Mouse (Mus musculus) MEL (cell line): Measurements from ENCODE around the gene Klk1b27. TPM values are rescaled to one million over a fixed set of nuclear protein-coding genes. Genes with fewer than 3 reads are reported as not detected.
"Not testable (repeated sequence)": the region's sequence is repeated elsewhere in the genome, so short reads cannot be mapped to it uniquely, and the experiment has no call there.

Experiments
- DNase-seq: peaks from one replicate; pipeline ENCODE4 v3.0.0; 2011; ENCODE audit warnings: low read depth, low spot score
- H3K27ac ChIP-seq: 2 replicates; pipeline ENCODE4 v1.5.1; 2012; ENCODE audit warnings: low read depth, mild to moderate bottlenecking, control low read depth, low read length, moderate library complexity; ENCODE audit not compliant: control insufficient read depth
- H3K27me3 ChIP-seq, 2 experiments: fragments of 150-350 bp in 1 of 2; sonication (generic) in 1 of 2; 2 replicates each; pipeline ENCODE4 v1.6.1; 2012; ENCODE audit warnings: low read length in 2 of 2, mild to moderate bottlenecking in 2 of 2, improper control_type of control experiment in 1 of 2, moderate library complexity in 1 of 2; ENCODE audit not compliant: insufficient read depth in 2 of 2, control insufficient read depth in 1 of 2
- H3K36me3 ChIP-seq, 2 experiments: 2 replicates each; pipeline ENCODE4 v1.6.1; 2012 to 2014; ENCODE audit warnings: low read length in 2 of 2, improper control_type of control experiment in 1 of 2, inconsistent platforms in 1 of 2, mild to moderate bottlenecking in 1 of 2; ENCODE audit not compliant: insufficient read depth in 2 of 2, control insufficient read depth in 1 of 2
- H3K4me1 ChIP-seq, 2 experiments: fragments of 150-350 bp in 1 of 2; sonication (generic) in 1 of 2; 2 replicates each; pipeline ENCODE4 v1.6.1; 2012; ENCODE audit warnings: low read length in 2 of 2, improper control_type of control experiment in 1 of 2, mild to moderate bottlenecking in 1 of 2; ENCODE audit not compliant: insufficient read depth in 2 of 2, control insufficient read depth in 1 of 2
- H3K4me3 ChIP-seq, 2 experiments: fragments of 150-350 bp in 1 of 2; sonication (generic) in 1 of 2; 2 replicates each; pipeline ENCODE4 v1.5.1; 2012; ENCODE audit warnings: low read depth in 2 of 2, low read length in 2 of 2, mild to moderate bottlenecking in 2 of 2, moderate library complexity in 2 of 2, control low read depth in 1 of 2, improper control_type of control experiment in 1 of 2; ENCODE audit not compliant: control insufficient read depth in 1 of 2, insufficient read depth in 1 of 2
- H3K79me2 ChIP-seq: 2 replicates; pipeline ENCODE4 v1.6.1; 2012; ENCODE audit warnings: mild to moderate bottlenecking, low read length, moderate library complexity; ENCODE audit not compliant: control insufficient read depth, poor library complexity, insufficient read depth
- H3K9ac ChIP-seq: 2 replicates; pipeline ENCODE4 v1.6.1; 2012; ENCODE audit warnings: low read depth, mild to moderate bottlenecking, control low read depth, low read length, moderate library complexity; ENCODE audit not compliant: control insufficient read depth, poor library complexity, severe bottlenecking
- H3K9me3 ChIP-seq: fragments of 150-350 bp; sonication (generic); replicated peaks from 2 replicates; pipeline ENCODE4 v1.6.1; 2012; ENCODE audit warnings: mild to moderate bottlenecking, low read length, improper control_type of control experiment, moderate library complexity; ENCODE audit not compliant: insufficient read depth
- BHLHE40 ChIP-seq: IDR thresholded peaks from 2 replicates; pipeline ENCODE4 v1.6.1; 2012; ENCODE audit warnings: low read depth, mild to moderate bottlenecking, inconsistent platforms, low read length, improper control_type of control experiment, borderline replicate concordance
- E2F4 ChIP-seq: IDR thresholded peaks from 2 replicates; pipeline ENCODE4 v1.6.1; 2011; ENCODE audit warnings: low read depth, low read length, improper control_type of control experiment, borderline replicate concordance
- ELF1 ChIP-seq: IDR thresholded peaks from 2 replicates; pipeline ENCODE4 v1.6.1; 2014; ENCODE audit warnings: low read depth, mild to moderate bottlenecking, inconsistent platforms, low read length, improper control_type of control experiment, moderate library complexity
- EP300 ChIP-seq, 2 experiments: IDR thresholded peaks; 2 replicates each; pipeline ENCODE4 v1.6.1; 2011; ENCODE audit warnings: improper control_type of control experiment in 2 of 2, low read length in 2 of 2, low read depth in 1 of 2, mild to moderate bottlenecking in 1 of 2
- ETS1 ChIP-seq: IDR thresholded peaks from 2 replicates; pipeline ENCODE4 v1.6.1; 2012; ENCODE audit warnings: low read depth, mild to moderate bottlenecking, inconsistent platforms, low read length, improper control_type of control experiment, moderate library complexity
- GATA1 ChIP-seq: IDR thresholded peaks from 2 replicates; pipeline ENCODE4 v1.6.1; 2011; ENCODE audit warnings: low read depth, low read length, improper control_type of control experiment
- JUND ChIP-seq: IDR thresholded peaks from 2 replicates; pipeline ENCODE4 v1.6.1; 2011; ENCODE audit warnings: low read depth, mild to moderate bottlenecking, improper control_type of control experiment, low read length
- MAFK ChIP-seq: IDR thresholded peaks from 2 replicates; pipeline ENCODE4 v1.6.1; 2011; ENCODE audit warnings: low read depth, mild to moderate bottlenecking, low read length, improper control_type of control experiment, borderline replicate concordance
- MAX ChIP-seq: IDR thresholded peaks from 2 replicates; pipeline ENCODE4 v1.6.1; 2011; ENCODE audit warnings: low read length, improper control_type of control experiment
- MAZ ChIP-seq: IDR thresholded peaks from 2 replicates; pipeline ENCODE4 v1.6.1; 2012; ENCODE audit warnings: low read depth, mild to moderate bottlenecking, inconsistent platforms, low read length, improper control_type of control experiment
- MEF2A ChIP-seq: IDR thresholded peaks from 2 replicates; pipeline ENCODE4 v1.6.1; 2014; ENCODE audit warnings: low read depth, mild to moderate bottlenecking, inconsistent platforms, low read length, improper control_type of control experiment; ENCODE audit not compliant: poor library complexity, insufficient replicate concordance, severe bottlenecking; ENCODE audit errors: extremely low read depth
- MXI1 ChIP-seq: IDR thresholded peaks from 2 replicates; pipeline ENCODE4 v1.6.1; 2011; ENCODE audit warnings: mild to moderate bottlenecking, low read depth, low read length, improper control_type of control experiment
- MYB ChIP-seq: IDR thresholded peaks from 2 replicates; pipeline ENCODE4 v1.6.1; 2011; ENCODE audit warnings: mild to moderate bottlenecking, low read depth, low read length, improper control_type of control experiment
- MYC ChIP-seq: IDR thresholded peaks from 2 replicates; pipeline ENCODE4 v1.6.1; 2011; ENCODE audit warnings: low read depth, mild to moderate bottlenecking, low read length, improper control_type of control experiment, moderate library complexity
- POLR2A ChIP-seq, 2 experiments: IDR thresholded peaks; 2 replicates each; pipeline ENCODE4 v1.6.1; 2011 to 2012; ENCODE audit warnings: low read length in 2 of 2, mild to moderate bottlenecking in 2 of 2, control low read depth in 1 of 2, improper control_type of control experiment in 1 of 2, low read depth in 1 of 2, moderate library complexity in 1 of 2; ENCODE audit not compliant: control insufficient read depth in 1 of 2, insufficient read depth in 1 of 2, poor library complexity in 1 of 2
- POLR2AphosphoS2 ChIP-seq: IDR thresholded peaks from 2 replicates; pipeline ENCODE4 v1.6.1; 2011; ENCODE audit warnings: low read length, improper control_type of control experiment
- POLR2AphosphoS5 ChIP-seq: IDR thresholded peaks from 2 replicates; pipeline ENCODE4 v1.6.1; 2012; ENCODE audit warnings: low read depth, borderline replicate concordance, mild to moderate bottlenecking, inconsistent platforms, low read length, moderate library complexity, mixed read lengths
- RAD21 ChIP-seq: IDR thresholded peaks from 2 replicates; pipeline ENCODE4 v1.6.1; 2011; ENCODE audit warnings: mild to moderate bottlenecking, low read depth, low read length, improper control_type of control experiment
- RCOR1 ChIP-seq: IDR thresholded peaks from 2 replicates; pipeline ENCODE4 v1.6.1; 2012; ENCODE audit warnings: low read depth, mild to moderate bottlenecking, inconsistent platforms, low read length, improper control_type of control experiment
- SIN3A ChIP-seq: IDR thresholded peaks from 2 replicates; pipeline ENCODE4 v1.6.1; 2012; ENCODE audit warnings: low read length, improper control_type of control experiment, inconsistent platforms
- TAL1 ChIP-seq: IDR thresholded peaks from 2 replicates; pipeline ENCODE4 v1.6.1; 2012; ENCODE audit warnings: mild to moderate bottlenecking, inconsistent platforms, low read length, moderate library complexity, mixed read lengths
- TBP ChIP-seq: IDR thresholded peaks from 2 replicates; pipeline ENCODE4 v1.8.0; 2011; ENCODE audit warnings: low read depth, low read length, improper control_type of control experiment
- TCF12 ChIP-seq: IDR thresholded peaks from 2 replicates; pipeline ENCODE4 v1.6.1; 2014; ENCODE audit warnings: low read depth, mild to moderate bottlenecking, inconsistent platforms, low read length, improper control_type of control experiment, moderate library complexity
- USF1 ChIP-seq: IDR thresholded peaks from 2 replicates; pipeline ENCODE4 v1.6.1; 2014; ENCODE audit warnings: low read depth, mild to moderate bottlenecking, inconsistent platforms, low read length, improper control_type of control experiment, moderate library complexity
- ZKSCAN1 ChIP-seq: IDR thresholded peaks from 2 replicates; pipeline ENCODE4 v1.6.1; 2012; ENCODE audit warnings: low read depth, mild to moderate bottlenecking, inconsistent platforms, low read length, improper control_type of control experiment, moderate library complexity
- polyA plus RNA-seq, 2 experiments: library from polyadenylated mRNA; stranded (reverse) in 1 of 2; unstranded in 1 of 2; fragments of >175 nt in 1 of 2; fragments of >200 nt in 1 of 2; gene quantifications; 2 replicates each; pipeline versions ENCODE4 v1.2.1 to v1.2.4; 2012; ENCODE audit warnings: low replicate concordance in 2 of 2, low read depth in 1 of 2; ENCODE audit not compliant: insufficient read length in 2 of 2, insufficient read depth in 1 of 2, missing spikeins in 1 of 2
- total RNA-seq: library from RNA; depleted of rRNA; stranded (reverse); fragments of 300-350 nt; gene quantifications from 2 replicates; pipeline ENCODE4 v1.2.3, GENCODE M21; 2012

Gene Klk1b27
- total and polyA plus RNA-seq, 3 experiments: not detected

DNA sequence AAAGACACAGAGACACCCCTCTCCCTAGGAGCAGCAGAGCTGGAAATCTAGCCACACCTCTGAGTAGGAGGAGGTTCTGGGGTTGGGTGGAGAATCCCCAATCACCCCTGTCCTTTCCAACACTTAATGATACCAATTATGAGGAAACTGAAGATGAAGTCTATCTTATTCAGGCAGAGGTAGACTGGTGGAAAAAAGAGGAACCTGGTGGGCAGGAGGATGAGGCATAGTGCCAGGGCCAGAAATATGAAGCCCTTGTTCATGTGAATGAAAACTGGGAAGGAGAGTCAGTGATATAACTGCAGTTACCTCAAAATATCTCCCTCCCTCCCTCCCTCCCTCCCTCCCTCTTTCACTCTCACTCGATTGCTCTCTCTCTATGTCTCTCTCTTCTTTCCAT is 25.6 kb downstream of the Klk1b27 start:
- no peaks in the 10 kb centered on the region for H3K79me2 ChIP-seq
- H3K9me3 ChIP-seq: no peaks in the 10 kb centered on the region
- H3K27me3 ChIP-seq: no peaks in the 10 kb centered on the region
- peaks cover 9 to 13% of the 10 kb centered on the region in 2 experiments for H3K4me1 ChIP-seq
- H3K36me3 ChIP-seq: peaks cover 0 to 6% of the 10 kb centered on the region in 2 experiments; a peak in 1 of 4 replicates
- peak overlapping the region; percentile 23; the same call in 1 of the 2 replicates for H3K9ac ChIP-seq
- TF ChIP-seq GATA1 (peak; percentile 47; the same call in 1 of the 2 replicates), ELF1 (no peak), POLR2AphosphoS5 (no peak), TBP (0 out of 2 replicates have a peak, but pooled peaks have one; percentile 34), MAX (peak; percentile 34; the same call in 1 of the 2 replicates), JUND (peak; percentile 51; the same call in 1 of the 2 replicates), MAZ (peak; percentile 50; the same call in 1 of the 2 replicates), MEF2A (no peak), MYC (peak; percentile 60; the same call in 1 of the 2 replicates), RCOR1 (peak; percentile 64; the same call in 1 of the 2 replicates), MYB (peak; percentile 36), EP300 (IDR thresholded peaks at IDR 0.05; ENCODE audit: low read depth in 1 of 2, low read length in 2 of 2) (peak; percentile 86 to 89), BHLHE40 (no peak), TAL1 (peak; percentile 53), TCF12 (peak; percentile 83), E2F4 (no peak), SIN3A (peak; percentile 50; the same call in 1 of the 2 replicates), ETS1 (peak; percentile 67)
- TF ChIP-seq, all 39 proteins: peak for 13
- DNase-seq: peak; percentile 89
- peak overlapping the region; percentile 81 for H3K27ac ChIP-seq
- peak overlapping the region; percentile 18 to 46 for H3K4me3 ChIP-seq

DNA sequence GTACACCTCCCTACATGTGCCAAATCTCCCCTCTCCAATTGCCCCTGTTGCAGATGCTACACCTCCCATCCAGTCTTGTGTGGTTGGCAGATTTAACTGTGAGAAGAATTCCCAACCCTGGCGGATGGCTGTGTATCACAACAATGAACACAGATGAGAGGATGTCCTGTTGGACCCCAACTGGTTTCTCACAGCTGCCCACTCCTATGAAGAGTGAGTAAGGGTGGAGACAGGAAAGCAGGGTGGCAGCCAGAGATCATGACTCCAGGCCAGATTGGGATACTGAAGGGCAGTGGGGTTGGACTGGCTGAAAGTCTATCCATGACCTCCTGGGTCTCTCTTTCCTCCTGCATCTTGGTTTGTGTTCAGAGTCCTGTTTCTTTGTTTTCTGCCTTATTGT is 44.0 kb downstream of the Klk1b27 start:
- H3K36me3 ChIP-seq: no peaks in the 10 kb centered on the region
- no peak for TF ChIP-seq POLR2AphosphoS2
- no peak for TF ChIP-seq ZKSCAN1
- no peak for TF ChIP-seq E2F4
- no peak for TF ChIP-seq MXI1
- TF ChIP-seq TBP: no peak
- TF ChIP-seq POLR2A (IDR thresholded peaks at IDR 0.05; ENCODE audit: control insufficient read depth in 1 of 2, insufficient read depth in 1 of 2, low read depth in 1 of 2, low read length in 2 of 2, poor library complexity in 1 of 2): no peak
- no peak for TF ChIP-seq RAD21
- no peak for TF ChIP-seq USF1
- no peak for TF ChIP-seq POLR2AphosphoS5
- TF ChIP-seq BHLHE40: no peak
- no peak for TF ChIP-seq ELF1
- no peak for TF ChIP-seq MAFK
- H3K27me3 ChIP-seq: no peaks in the 10 kb centered on the region
- H3K4me3 ChIP-seq: no peak overlapping the region
- H3K9ac ChIP-seq: no peak overlapping the region
- no peaks in the 10 kb centered on the region for H3K4me1 ChIP-seq
- H3K9me3 ChIP-seq: no peaks in the 10 kb centered on the region
- H3K27ac ChIP-seq: no peak overlapping the region
- no peak for DNase-seq
- no peaks in the 10 kb centered on the region for H3K79me2 ChIP-seq

DNA sequence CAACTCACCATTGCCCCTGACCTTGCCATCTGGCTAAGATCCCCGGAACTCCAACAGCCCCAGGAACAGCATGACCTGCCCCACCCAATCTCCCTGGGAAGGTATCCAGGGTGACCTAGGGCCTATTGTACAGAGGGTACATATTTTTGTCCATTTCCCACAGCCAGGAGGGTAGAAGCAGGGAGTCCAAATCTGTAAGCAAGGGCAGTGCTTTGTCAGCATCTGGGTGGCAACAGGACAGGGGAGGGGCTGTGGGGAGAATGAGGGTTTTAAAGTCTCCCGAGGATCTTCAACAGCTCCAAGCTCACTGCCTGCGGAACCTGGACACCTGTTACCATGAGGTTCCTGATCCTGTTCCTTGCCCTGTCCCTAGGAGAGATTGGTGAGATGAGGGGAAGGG is 49.9 kb downstream of the Klk1b27 start, which contains the start of gene Klk1b21:
Gene Klk1b21 (plus strand): TSS at position 301 of the 400 bp plus-strand sequence.
- H3K36me3 ChIP-seq, H3K9ac ChIP-seq, H3K9me3 ChIP-seq, DNase-seq, H3K4me3 ChIP-seq, H3K79me2 ChIP-seq, H3K27ac ChIP-seq, H3K4me1 ChIP-seq, H3K27me3 ChIP-seq: not testable (repeated sequence)
